Mouse (Mus musculus) erythroblast, embryonic 14.5 days (primary cell): ENCODE measurements around the gene Gm10721. TPM values are rescaled to one million over a fixed set of nuclear protein-coding genes. Genes with fewer than 3 reads are reported as not detected.
"Not testable (repeated sequence)": the region's sequence is repeated elsewhere in the genome, so short reads cannot be mapped to it uniquely, and the experiment has no call there.

Source experiments
- H3K27me3 ChIP-seq: 2 replicates; pipeline ENCODE4 v1.6.1; 2012; ENCODE audit warnings: inconsistent platforms; ENCODE audit not compliant: control insufficient read depth
- H3K36me3 ChIP-seq: 2 replicates; pipeline ENCODE4 v1.6.1; 2012; ENCODE audit warnings: mild to moderate bottlenecking, inconsistent platforms; ENCODE audit not compliant: control insufficient read depth
- H3K4me1 ChIP-seq: 2 replicates; pipeline ENCODE4 v1.6.1; 2012; ENCODE audit warnings: inconsistent platforms; ENCODE audit not compliant: control insufficient read depth
- H3K4me3 ChIP-seq: replicated peaks from 2 replicates; pipeline ENCODE3; 2012; ENCODE audit warnings: moderate library complexity, mild to moderate bottlenecking, inconsistent platforms
- H3K9me3 ChIP-seq: 2 replicates; pipeline ENCODE4 v1.6.1; 2012; ENCODE audit warnings: low read length, inconsistent platforms, mixed read lengths; ENCODE audit not compliant: control insufficient read depth
- polyA plus RNA-seq: library from polyadenylated mRNA; stranded (reverse); fragments of >175 nt; gene quantifications from 2 replicates; pipeline ENCODE4 v1.2.3, GENCODE M21; 2012

Gm10721 gene
- polyA plus RNA-seq: 0.60 and 1.9 TPM in 2 replicates

GRCm38 (mm10) chr9:3012733-3013279, at the start of gene Gm10721:
Gm10721 (plus strand) TSS chr9:3013140.
- not testable (repeated sequence) for H3K9me3 ChIP-seq, H3K4me1 ChIP-seq, H3K4me3 ChIP-seq, H3K36me3 ChIP-seq, H3K27me3 ChIP-seq

GRCm38 (mm10) chr9:3000445-3000972, 12.4 kb upstream of the Gm10721 start, which contains the start of gene Gm10722:
Gm10722 (plus strand) TSS chr9:3000922.
- not testable (repeated sequence) for H3K9me3 ChIP-seq

GRCm38 (mm10) chr9:3001006-3001405, 11.9 kb upstream of the Gm10721 start:
- not testable (repeated sequence) for H3K27me3 ChIP-seq, H3K9me3 ChIP-seq, H3K4me3 ChIP-seq, H3K4me1 ChIP-seq, H3K36me3 ChIP-seq

More at GRCm38 (mm10) chr9:3000445-3000972, 12.4 kb upstream of the Gm10721 start, which contains the start of gene Gm10722:
- H3K36me3 ChIP-seq, H3K27me3 ChIP-seq, H3K4me3 ChIP-seq, H3K4me1 ChIP-seq: not testable (repeated sequence)

- not testable (repeated sequence) for H3K27me3 ChIP-seq, H3K36me3 ChIP-seq, H3K9me3 ChIP-seq, H3K4me1 ChIP-seq, H3K4me3 ChIP-seq
Measured at GRCm38 (mm10) chr9:3001948-3002659, 10.8 kb upstream of the Gm10721 start.

GRCm38 (mm10) chr9:3002794-3003396, 10.0 kb upstream of the Gm10721 start, which contains the start of gene Gm11168:
Gm11168 (plus strand) TSS chr9:3003346.
- not testable (repeated sequence) for H3K4me1 ChIP-seq, H3K36me3 ChIP-seq, H3K9me3 ChIP-seq, H3K4me3 ChIP-seq, H3K27me3 ChIP-seq

GRCm38 (mm10) chr9:3006179-3006578, 6.8 kb upstream of the Gm10721 start:
- not testable (repeated sequence) for H3K27me3 ChIP-seq, H3K9me3 ChIP-seq, H3K4me3 ChIP-seq, H3K36me3 ChIP-seq, H3K4me1 ChIP-seq

- H3K9me3 ChIP-seq, H3K4me3 ChIP-seq, H3K36me3 ChIP-seq, H3K27me3 ChIP-seq, H3K4me1 ChIP-seq: not testable (repeated sequence)
Measured at GRCm38 (mm10) chr9:3006636-3007035, 6.3 kb upstream of the Gm10721 start.

GRCm38 (mm10) chr9:3007272-3007671, 5.7 kb upstream of the Gm10721 start:
- not testable (repeated sequence) for H3K36me3 ChIP-seq, H3K4me3 ChIP-seq, H3K9me3 ChIP-seq, H3K4me1 ChIP-seq, H3K27me3 ChIP-seq

GRCm38 (mm10) chr9:3009331-3009730, 3.6 kb upstream of the Gm10721 start:
- not testable (repeated sequence) for H3K9me3 ChIP-seq, H3K4me1 ChIP-seq, H3K27me3 ChIP-seq, H3K36me3 ChIP-seq, H3K4me3 ChIP-seq

- not testable (repeated sequence) for H3K4me3 ChIP-seq, H3K27me3 ChIP-seq, H3K36me3 ChIP-seq, H3K9me3 ChIP-seq, H3K4me1 ChIP-seq
Measured at GRCm38 (mm10) chr9:3012054-3012621, 802 bp upstream of the Gm10721 start.

GRCm38 (mm10) chr9:3015354-3015753, 2.4 kb downstream of the Gm10721 start, which contains the start of gene Gm10720:
Gm10720 (plus strand) TSS chr9:3015654.
- not testable (repeated sequence) for H3K4me3 ChIP-seq, H3K36me3 ChIP-seq, H3K27me3 ChIP-seq, H3K9me3 ChIP-seq, H3K4me1 ChIP-seq

GRCm38 (mm10) chr9:3015896-3016295, 3.0 kb downstream of the Gm10721 start:
- not testable (repeated sequence) for H3K4me3 ChIP-seq, H3K9me3 ChIP-seq, H3K36me3 ChIP-seq, H3K4me1 ChIP-seq, H3K27me3 ChIP-seq

- H3K4me3 ChIP-seq, H3K27me3 ChIP-seq, H3K9me3 ChIP-seq, H3K4me1 ChIP-seq, H3K36me3 ChIP-seq: not testable (repeated sequence)
Measured at GRCm38 (mm10) chr9:3017108-3017507, 4.2 kb downstream of the Gm10721 start, which contains the start of gene Gm10719. Gm10719 (plus strand) TSS chr9:3017408.

- not testable (repeated sequence) for H3K36me3 ChIP-seq, H3K4me1 ChIP-seq, H3K4me3 ChIP-seq
Measured at GRCm38 (mm10) chr9:3018944-3019343, 6.0 kb downstream of the Gm10721 start.

More at GRCm38 (mm10) chr9:3018944-3019343, 6.0 kb downstream of the Gm10721 start:
- not testable (repeated sequence) for H3K9me3 ChIP-seq, H3K27me3 ChIP-seq
